Mouse (Mus musculus): ENCODE results near the gene Hist1h4j.

Hist1h4j gene

GRCm38 (mm10) chr13:21722993-21723836, 11.6 kb upstream of the Hist1h4j start:
- DNase-seq (ENCODE audit: low spot score in 2 of 2) = no peak

DNA sequence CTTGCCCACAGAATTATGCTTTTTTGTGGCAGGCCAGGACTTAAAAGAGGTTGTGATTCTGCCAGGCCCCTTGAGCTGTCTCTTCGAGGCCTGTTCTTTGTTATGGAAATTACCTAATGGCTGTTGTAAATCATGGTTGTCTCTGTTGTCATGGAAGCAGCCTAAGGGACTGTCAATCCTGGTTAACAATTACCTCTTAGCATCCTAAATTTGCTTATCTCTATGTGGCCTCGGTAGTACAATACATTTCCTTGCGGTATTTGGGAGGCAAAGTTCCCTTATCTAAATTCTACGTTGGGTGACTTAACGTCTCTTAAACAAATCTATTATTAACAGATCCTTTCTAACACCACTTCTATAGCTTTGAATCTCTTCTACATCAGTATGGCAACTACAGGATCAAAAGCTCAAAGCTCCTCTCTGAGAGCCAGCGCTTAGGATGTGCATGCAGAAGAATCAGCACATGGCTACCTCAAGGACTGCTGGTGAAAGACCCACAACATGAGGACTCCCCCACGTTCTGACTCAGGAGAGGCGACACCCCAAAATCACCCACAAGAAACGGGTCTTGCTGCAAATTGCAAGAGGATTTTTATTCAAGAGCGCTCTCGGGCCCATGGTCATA, 6.8 kb upstream of the Hist1h4j start:
- DNase-seq (ENCODE audit: low spot score in 2 of 2) = no peak

- DNase-seq (ENCODE audit: low spot score in 2 of 2) = no peak
Measured at GRCm38 (mm10) chr13:21729544-21729943, 5.3 kb upstream of the Hist1h4j start.

DNA sequence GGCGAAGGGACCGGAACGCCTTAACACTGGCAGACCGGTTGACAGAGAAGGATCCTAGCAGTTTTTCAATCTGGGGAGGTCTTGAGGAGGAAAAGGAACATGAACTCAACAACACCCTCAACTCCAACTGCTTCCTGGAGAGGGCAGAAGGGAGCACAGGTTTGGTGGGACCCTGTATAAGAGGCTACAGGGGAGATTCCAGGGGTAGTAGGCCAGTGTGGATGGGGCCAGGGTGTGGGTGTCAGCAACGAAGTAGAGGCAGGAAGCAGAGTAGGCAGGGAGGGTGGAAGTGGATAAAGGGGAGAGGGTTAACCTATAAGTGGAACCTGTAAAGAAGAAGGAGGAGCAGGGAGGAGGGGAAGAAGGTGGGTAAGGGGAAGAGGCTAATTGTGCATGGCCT, 1.4 kb upstream of the Hist1h4j start:
- no peak for DNase-seq (ENCODE audit: low spot score in 2 of 2)

DNA sequence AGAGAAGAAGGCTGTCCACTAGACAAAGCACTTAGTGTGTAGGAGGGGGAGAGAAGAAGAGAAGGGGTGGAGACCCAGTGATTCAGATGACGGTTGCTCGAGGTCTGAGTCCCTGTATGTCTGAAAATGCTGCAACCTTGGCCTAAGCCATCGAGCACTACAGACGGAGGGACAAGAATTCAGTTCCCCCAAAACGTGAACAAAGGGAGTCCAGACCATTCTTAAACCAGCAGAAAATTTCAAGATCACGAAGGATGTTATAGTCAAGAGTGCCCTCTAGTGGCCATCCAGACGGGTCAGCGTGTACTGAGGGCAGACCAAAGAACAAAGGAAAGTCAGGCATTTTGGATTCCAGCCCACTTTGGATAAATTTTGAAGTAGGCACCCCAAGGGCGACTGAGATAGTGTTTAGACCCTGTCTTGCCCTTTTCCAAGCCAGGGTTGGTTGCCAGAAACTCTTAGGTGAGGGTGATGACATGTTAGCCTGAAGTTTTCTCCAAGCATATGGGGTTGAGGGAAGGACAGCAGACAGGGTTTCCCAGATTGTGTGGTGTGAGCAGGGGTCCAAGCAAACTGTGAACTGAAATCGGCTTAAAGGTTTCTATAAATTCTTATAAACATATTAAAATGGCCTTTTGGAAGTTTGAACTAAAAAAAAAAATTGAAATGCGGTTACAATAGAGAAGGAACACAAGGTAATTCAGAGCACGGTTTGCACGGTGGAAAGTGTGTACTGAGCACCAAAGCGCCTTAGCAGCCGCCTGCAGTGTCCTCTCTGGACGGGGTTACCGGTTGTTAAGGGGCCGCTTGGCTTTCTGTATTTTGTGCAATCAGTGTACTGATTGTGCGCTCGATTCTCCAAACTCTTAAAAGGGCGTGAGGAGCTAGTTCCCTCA, 606 bp upstream of the Hist1h4j start:
- DNase-seq (ENCODE audit: low spot score in 2 of 2) = peak; percentile 79 to 82

DNA sequence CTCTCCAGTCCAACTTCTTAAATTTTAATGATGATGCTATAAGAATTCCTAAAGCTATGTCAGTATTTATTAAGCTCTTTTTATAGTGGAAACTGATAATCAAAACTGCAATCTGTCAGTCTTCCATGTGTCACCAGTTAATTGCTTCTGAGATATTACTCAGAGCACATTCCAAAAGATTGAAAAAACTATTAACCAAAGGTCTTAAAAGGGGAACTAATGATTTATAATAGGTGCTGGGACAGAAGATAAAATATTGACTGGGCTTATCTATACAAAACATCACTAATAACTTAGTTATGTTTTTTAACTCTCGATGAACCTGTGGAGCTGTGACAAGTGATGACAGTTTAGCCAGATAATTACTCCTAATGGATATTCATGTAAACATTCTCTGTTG, 10.1 kb downstream of the Hist1h4j start:
- DNase-seq (ENCODE audit: low spot score in 2 of 2) = no peak

DNA sequence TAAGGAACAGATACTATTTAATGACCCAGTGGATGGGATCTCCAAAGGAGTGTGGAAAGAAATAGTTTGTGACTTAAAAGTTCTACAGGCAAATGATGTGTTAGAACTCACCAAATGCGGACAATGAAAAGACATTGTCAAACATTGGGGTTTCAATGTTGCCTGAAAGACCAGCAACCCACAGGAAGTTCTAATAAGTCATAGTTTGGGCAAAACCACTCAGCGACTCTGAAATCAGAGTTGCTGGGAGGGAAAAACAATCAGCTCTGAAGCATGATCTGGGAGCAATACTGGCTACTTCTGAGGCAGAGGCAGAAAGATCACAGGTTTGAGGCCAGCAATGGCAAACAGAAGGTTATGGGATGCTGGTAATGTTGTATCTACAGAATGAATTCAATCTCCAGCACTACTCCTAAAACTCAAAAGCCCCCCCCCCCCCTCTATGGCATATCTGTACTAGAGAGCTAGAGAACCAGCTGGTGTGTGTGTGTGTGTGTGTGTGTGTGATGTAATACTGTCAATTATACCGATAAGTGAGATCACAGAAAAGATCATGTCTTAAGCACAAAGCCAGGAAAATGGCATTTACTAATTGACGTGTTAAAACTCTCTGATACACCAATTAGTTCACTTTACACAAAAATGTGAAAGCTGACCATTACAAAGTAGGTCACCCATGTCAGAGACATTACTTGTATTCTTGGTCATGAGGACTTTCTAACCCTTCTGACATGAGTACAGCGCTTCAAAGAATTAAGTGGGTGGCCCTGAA, 14.7 kb downstream of the Hist1h4j start:
- DNase-seq (ENCODE audit: low spot score in 2 of 2) = no peak

GRCm38 (mm10) chr13:21750159-21751017, 15.5 kb downstream of the Hist1h4j start, which contains the start of gene Hist1h4k:
Hist1h4k (minus strand) TSS chr13:21750505.
- peak; percentile 93 to 95 for DNase-seq (ENCODE audit: low spot score in 2 of 2)

DNA sequence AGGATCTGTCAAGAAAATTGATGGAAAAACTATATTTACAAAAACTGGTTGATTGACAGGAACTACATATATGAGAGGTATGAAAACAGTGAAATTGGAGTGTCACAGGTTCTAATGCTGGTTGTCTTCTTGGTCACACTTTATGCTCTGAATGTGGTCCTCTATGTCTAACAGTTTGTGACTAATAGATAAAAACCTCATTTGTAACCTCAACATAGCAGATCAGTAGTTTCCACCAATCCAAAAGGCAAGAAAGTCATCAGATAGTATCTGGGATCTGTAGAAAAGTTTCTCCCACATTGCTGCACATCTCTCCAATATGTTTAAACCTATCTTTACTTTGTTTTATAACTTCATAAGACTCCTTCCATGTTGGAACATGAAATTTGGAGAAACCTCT, 16.6 kb downstream of the Hist1h4j start:
- DNase-seq (ENCODE audit: low spot score in 2 of 2) = no peak

DNA sequence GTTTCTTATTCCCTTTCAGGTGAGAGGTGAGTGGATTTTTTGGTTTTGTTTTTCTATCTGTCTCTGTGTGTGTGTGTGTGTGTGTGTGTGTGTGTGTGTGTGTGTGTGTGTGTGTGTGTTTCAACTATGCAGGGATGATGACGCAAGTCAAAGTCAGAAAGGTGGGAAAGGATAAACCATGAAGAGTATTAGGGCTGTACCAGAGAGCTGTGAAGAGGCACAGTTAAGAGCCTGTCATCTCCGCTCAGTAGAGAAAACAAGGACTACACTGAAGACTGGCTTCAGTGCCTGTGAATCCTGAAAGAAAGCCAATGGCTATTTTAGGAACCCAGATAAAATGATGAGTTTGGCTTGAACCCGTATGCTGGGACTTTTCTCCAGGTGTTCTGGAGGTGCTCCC, 17.0 kb downstream of the Hist1h4j start:
- DNase-seq (ENCODE audit: low spot score in 2 of 2) = no peak

DNA sequence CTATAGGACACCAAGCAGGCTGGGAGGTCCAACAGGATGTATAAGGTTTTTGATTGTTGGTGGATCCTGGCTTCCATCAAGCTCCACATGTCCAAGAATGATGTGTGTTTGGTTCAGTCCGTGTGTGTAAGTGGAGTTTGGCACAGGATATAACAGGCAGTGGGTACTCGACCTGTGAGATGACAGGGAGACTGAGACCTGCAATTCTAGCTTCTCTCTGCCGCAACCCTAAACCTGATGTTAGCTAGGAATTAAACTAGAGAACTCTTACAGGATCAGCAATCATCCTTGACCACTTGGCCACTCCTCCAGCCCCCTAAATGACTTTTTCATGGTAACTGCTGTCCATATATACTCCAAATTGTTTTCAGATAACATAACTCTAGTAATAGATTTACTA, 17.5 kb downstream of the Hist1h4j start:
- DNase-seq (ENCODE audit: low spot score in 2 of 2) = no peak

- no peak for DNase-seq (ENCODE audit: low spot score in 2 of 2)
Measured at GRCm38 (mm10) chr13:21753051-21753523, 18.2 kb downstream of the Hist1h4j start.

GRCm38 (mm10) chr13:21753524-21754285, 18.8 kb downstream of the Hist1h4j start, which contains the start of the genes Hist1h2ak and Hist1h2bn:
Hist1h2ak (minus strand) TSS chr13:21753827.
Hist1h2bn (plus strand) TSS chr13:21754123.
- peak; percentile 75 to 78 for DNase-seq (ENCODE audit: low spot score in 2 of 2)

- DNase-seq (ENCODE audit: low spot score in 2 of 2) = peak; percentile 37 to 40
Measured at GRCm38 (mm10) chr13:21754294-21755001, 19.6 kb downstream of the Hist1h4j start.

- no peak for DNase-seq (ENCODE audit: low spot score in 2 of 2)
Measured at GRCm38 (mm10) chr13:21755707-21756106, 20.8 kb downstream of the Hist1h4j start.

- peak; percentile 71 to 80 for DNase-seq (ENCODE audit: low spot score in 2 of 2)
Measured at GRCm38 (mm10) chr13:21778814-21779766, 44.2 kb downstream of the Hist1h4j start.
